Mouse (Mus musculus): ENCODE measurements around the gene Col4a3bp.
"Not testable (repeated sequence)": the region's sequence is repeated elsewhere in the genome, so short reads cannot be mapped to it uniquely, and the experiment has no call there.

The Col4a3bp gene

DNA sequence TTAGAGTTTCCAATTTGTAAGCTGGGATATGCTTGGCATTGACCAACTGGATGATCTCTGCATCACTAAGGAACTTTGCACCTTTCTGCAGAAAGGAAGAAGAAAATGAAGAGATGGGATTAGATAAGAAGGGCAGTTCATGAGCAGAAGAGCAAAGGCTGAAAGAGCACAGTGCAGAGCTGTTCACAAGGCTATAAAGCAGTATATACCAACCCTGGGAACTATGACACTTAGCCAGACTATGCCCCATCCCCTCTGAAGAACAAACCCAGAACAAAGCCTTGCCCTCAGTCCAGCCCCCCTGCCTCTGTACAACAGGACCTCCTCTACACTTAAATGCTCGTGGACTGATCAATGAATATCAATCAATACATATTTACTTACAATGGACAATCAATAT, 114.3 kb downstream of the Col4a3bp start:
- no peak for DNase-seq

DNA sequence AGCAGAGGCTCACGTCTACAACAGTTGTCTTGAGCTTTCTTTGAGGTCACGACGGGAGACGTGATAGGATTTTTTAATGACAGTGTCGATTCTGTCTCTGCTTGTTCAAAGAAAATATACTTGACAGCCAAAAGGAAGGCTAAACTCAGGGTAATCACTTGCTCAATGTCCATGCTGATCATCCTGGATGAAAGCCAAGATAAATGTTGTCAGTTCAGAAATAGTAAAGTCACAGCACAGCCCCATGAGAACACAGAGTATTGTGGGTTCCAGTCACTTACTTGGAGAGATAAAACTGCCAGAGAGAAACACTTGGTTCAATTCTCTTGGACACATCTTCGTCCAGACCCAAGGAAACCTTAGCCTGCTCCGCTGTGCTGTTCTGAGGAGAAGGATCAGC, 116.5 kb downstream of the Col4a3bp start:
- no peak for DNase-seq

DNA sequence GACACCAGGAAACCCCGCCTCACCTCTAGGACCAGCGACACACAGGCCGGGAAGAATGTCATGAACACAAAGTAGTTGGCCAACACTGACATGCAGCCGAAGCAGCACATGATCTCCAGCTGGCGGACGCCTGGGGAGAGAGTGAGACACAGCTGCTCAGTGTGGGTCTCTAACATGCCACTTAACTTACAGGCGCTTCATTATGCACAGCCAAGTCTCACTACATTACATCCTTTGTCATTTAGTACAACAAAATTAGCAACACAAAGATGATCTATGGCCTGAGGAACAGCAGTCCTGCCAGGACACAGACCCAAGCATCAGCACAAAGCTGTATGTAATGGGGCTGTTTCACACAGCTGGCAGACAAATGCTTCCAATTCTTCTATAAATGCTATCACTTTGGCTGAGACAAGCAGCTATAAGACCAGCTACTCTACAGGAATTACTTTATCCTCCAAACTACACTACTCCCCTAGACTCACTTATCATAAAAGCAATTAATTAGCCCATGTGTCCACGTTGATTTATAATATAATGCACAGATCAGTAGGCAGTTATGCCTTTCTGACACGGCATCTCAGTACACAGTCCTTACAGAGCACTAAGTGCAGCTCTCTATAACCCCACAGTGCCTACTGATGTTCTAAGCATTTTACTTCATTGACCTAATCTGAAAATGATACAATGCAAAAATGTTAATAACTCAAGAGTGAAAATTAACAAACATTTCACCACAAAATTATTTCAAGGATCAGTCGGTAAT, 117.9 kb downstream of the Col4a3bp start:
- DNase-seq = no peak

DNA sequence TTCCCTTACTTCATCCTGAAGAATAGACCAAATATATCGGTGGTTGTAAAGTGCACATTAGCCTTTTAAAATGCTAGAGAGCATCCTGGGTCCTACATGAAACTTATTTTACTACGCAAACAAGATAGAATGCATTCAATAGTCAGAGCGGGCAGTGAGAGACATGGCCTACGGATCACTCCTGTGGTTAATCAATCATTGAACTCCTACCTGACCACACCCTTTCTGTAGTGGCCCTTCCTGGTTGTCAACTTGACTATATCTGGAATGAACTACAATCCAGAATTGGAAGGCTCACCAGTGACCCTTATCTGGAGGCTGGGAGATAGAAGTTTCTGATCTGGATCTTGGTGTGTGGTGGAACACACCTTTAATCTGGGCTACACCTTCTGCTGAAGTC, 120.7 kb downstream of the Col4a3bp start:
- not testable (repeated sequence) for DNase-seq

DNA sequence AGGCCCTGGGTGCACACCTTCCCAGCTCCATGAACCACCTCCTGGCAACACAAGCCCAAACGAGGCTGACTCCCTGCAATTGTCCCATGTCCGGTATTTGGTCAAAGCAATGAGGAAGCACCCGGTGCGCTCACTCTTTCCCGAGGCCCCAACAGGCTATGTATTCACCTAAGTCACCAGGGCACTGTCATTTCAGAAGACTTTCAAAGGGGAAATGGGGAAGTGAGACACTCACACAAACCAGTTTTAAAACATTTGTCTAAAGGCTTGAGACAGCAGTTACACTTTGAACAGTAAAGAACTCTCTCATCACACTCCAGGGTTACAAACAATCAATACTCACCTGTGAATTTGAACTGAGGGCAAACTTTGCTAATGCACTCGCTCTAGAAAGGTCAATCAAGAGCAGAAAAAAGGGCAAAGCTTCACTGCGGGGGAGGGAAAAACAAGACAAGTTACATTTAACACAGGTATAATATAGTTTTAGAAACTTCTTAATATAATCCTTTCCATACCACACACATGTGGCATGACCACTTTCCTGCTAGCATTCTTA, 122.1 kb downstream of the Col4a3bp start:
- no peak for DNase-seq

DNA sequence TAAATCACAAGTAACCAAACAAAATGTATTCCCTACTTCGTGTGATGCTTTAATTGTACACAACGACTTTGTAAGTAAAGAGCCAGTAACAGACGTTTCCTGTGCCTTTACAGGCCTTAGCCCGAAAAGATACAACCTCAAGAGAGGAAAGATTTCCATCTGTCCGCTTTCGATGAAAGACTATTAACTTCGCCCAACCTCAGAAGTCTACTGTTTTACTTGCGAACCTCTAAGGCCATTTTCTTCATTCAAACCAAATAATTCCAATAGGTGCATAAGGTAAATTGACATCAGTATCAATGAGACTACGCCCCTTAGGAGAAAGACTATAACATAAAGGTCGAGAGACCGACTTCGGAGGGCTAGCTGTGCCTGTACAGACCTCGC, 127.6 kb downstream of the Col4a3bp start:
- DNase-seq = no peak

DNA sequence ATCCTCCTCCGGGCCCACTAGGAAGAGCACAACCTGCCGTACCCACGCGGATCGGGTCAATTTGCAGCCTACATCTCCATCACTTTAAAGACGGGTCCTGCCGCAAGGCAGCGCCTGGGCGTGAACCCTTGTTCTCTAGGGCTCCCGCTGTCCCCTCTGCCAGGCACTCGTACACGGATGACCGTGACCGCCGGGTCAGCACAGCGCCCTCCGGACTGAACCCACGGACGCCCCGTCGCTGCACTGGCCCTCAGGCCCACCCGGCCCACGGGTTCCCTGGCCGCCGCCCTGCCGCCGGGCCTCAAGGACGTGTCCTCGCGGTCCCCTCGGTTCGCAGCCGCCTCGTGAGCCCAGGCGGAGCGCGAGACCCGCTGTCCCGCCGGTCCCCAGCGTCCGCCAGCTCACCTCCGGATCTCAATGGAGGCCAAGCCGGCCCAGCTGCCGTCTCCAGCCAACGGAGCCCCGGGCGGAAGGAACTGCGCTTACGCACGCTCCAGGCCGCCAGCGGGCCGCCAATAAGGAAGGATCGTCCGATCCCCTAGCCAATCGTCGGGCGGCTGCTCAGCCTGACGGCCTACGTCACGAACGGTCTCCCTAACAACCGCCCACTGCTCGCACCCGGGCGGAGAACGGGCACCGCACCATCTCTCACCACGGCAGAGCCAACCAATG, 128.1 kb downstream of the Col4a3bp start, which contains the start of gene Hmgcr:
Gene Hmgcr (minus strand): TSS at position 531 of the 672 bp plus-strand sequence.
- DNase-seq = peak; percentile 99

DNA sequence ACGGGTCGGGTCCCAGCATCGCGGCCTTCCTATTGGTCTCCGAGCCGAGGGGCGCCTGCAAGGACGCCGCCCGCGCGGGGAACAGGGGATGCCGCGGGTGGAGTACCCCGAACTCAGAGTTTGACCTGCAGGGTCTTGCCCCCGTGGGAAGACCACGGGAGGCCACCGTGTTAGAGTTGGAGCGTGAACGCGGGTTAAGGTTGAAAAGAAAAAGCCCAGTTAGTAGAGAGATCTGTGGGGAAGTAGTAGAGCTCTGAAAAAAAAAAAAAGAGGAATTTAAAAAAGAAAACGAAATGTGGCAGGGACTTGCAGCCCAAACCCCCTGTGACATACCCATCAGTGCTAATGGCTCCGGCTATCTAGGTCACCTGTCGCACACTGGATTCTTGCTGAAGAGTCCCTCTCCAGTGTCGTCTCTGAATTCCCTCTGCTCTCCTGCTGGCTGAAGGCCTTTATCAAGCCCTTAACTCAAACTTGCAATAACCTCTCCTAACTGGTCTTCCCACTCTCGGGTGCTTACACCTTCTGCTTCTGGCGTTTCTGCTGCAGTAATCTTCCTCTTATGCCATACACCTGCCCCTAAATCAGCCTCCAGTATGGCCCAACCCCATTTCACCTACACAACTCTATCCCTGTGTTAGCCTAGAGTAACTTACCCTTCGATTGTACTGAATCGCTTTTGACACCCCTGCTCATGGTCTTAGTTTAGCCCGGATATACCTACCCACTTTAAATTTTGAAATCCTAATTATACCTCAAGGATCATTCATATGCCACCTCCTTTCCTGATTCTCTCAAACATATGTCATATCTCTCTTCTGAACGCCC, 128.9 kb downstream of the Col4a3bp start:
- no peak for DNase-seq

DNA sequence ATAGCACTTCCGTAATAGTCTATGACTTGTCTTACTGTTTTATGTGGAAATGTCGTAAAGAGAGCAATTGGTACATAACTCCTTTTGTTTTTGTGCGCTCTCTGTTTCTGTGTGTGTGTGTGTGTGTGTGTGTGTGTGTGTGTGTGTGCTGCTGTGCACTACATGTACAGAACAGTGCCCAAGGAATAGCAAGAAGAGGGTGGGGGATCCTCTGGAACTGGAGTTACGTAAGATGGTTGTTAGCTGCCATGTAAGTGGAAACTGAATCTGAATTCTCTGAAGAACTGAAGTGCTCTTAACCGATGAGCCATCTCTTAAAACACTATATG, 129.5 kb downstream of the Col4a3bp start:
- DNase-seq = no peak

DNA sequence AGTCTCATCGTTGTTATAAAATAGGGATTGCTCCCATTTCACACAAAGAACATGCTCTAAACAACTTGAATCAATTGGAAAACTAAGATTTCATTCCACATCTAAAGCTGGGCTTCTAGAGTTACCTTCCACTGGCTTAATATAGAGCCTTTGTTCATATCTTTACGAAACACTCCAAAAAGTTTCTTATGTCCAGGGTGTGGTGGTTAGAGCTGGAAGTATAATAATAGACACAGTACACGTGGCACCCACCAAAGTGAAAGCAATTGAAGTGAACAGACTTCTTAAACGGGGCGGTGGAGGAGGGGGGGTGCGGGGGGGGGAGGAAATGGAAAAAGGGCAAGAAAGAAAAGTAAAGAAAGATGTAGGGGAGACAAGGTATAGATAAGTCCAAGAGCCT, 129.9 kb downstream of the Col4a3bp start:
- no peak for DNase-seq

DNA sequence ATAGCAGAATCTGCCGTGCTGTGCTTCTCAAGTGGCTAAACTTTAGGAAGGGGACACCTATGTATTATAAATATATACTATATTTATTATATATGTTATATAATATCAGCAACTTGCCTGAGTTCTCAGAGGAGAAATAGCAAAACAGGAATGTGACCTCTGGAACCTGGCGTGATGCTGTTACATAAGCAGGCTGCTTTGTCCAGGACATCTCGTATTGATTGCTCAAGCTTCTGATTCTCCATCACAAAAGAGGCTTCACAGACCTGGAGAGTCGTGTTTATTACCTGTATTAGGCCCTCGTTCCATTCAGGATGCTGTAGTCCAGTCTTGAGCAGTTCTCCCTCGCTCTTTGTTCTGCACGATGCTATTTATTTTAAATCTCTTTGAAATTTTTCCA, 131.4 kb downstream of the Col4a3bp start:
- DNase-seq = no peak

DNA sequence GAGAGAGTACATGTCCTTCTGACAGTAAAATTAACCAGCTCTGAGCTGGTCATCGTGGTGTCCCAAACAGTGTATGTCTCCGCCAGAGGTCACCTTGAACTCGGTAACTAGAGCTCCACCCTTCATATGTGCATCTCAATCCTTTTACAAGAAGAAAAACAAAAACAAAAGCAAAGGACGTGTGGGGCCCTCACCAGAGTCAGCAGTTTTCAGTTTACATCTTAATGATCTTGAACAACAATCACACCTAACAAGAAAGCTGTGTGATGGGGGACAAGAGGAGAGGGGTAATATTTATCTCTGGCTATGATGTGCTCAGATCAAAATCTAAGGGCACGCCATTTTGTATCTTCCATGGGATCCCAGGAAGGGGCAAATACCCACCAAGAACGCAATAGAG, 133.3 kb downstream of the Col4a3bp start:
- no peak for DNase-seq

DNA sequence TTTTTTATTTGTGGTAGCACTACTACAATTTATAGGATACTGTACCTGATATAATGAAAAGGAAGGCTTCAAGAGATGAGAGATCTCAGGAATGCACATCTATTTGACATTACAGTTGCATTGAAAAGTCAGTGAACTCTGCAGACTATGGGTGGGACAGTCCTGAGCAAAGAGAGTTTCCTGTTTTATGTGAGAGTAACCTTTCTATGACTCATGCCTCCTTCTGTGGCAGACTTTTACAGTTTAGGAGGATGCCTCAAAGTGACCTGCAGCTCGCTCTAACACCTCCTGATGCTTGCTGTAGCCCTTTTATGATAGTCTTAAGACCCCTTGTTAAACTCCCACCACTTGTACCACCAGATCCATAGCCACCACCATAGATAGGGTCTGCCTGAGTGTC, 134.7 kb downstream of the Col4a3bp start:
- DNase-seq = no peak

DNA sequence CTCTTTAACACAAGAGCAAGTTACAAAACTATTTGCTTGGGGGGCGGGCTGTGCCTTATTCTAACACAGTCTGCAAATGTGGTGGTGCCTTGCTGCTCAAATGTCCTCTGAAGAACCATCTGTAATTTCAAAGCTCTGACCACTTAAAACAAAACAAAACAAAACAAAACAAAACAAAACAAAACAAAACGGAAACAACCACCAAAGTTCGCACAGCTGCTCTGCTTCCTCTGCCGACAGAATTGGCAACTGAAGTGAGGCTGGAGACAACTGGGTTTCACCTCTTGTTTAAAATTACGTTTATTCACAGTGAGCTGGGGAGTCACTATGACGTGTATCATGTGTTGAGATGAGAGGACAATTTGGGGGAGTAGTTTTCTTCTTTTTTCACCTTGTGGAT, 136.2 kb downstream of the Col4a3bp start:
- no peak for DNase-seq

DNA sequence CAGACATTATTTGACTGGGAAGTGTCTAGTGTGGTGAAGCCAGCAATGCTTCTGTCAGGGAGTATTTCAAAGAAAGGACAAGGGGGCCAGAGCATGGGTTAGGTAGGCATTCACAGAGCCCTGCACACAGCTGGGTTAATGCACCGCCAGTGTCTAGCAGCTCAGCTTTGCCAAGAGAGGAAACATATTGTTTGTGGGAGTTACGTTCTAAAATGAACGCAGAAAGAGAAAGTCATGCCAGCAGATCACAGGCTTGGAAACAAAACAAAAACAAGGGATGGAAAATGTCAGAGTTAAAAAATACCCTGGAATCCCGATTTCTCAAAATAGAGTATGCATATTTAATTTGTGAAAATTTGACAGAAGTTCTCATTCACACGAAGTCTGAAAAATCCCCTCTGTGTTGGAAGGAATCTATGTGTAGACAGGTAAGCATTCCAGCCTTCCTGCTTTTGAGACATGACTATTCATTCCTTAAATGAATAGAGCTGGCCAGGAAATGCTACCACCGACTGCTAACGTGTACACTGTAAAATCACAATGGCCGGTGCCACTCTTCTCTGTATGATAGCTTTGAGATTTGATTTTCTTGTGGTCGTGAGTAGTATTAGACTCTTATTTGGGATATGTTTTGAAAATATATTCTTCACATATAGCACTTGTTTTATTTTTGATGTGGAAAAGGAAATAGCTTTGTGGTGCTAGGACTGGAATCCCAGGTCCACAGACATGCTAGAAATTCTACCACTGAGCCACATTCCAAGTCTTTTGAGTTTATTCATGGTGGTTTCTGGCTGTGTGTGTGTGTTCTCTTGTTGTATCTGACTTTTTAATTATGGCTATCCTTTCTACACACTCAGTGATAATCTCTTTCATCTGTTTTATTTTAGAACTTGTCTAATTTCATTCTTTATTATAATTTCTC, 138.0 kb downstream of the Col4a3bp start:
- DNase-seq = no peak

DNA sequence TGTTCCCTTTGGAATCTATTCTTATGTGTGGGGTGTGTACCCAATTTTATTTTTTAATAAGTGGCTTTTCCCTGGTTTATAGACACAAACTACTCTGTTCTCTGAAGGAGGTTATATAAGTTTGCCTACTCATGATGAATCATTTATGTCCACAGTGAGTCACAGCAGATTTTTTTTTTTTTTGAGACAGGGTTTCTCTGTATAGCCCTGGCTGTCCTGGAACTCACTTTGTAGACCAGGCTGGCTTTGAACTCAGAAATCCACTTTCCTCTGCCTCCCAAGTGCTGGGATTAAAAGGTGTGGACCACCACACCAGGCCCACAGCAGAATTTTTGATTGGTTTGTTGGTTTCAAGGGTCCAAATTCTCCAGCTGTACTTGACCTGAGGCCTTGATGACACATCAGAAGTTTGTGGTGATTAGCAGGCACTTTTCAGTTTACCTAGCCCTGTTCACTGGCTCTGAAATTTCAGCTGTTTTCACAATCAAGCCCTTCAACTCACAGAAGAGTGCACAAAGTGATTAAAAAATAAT, 138.7 kb downstream of the Col4a3bp start:
- no peak for DNase-seq

DNA sequence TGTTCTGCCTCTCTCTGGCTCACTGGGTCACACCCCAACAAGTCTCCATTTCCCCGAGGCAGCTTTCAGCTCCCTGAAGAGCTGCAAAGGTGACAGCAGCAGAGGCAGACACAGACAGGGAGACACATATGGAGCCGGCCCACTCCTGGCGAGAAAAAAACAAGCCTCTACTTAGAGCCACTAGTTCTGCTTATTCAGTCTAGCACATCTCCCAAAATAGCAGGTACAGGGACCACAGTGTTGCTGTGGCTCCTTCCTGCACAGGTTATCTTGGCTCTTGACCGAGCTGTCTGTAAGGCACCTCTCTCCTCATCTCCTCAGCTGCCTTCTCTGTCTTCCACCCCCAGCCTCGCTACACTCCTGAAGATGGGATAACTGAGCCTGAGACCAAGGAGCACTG, 142.4 kb downstream of the Col4a3bp start:
- no peak for DNase-seq

DNA sequence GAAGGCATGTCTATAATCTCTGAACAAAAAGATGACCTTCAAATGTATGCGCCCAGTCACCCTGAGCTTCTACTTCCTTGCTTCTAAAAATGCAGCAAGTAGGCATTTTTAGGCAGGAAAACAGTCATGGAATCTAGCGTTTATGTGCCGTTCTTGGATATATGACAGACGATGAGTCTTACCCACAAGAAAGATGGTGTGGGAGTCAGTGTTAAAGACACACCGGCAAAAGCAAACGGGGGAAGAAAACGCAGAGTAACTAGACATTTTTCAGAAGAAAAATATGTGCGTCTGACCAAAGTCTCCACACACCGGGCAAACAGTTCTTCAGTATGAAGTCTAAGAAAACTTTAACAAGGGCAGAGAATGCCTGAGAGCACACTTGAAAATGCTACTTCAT, 144.8 kb downstream of the Col4a3bp start:
- DNase-seq = no peak
